Mouse (Mus musculus) liver, embryonic 13.5 days (tissue): ENCODE data around the gene Tshz2. TPM values are rescaled to one million over a fixed set of nuclear protein-coding genes. Genes with fewer than 3 reads are reported as not detected.
A peak's percentile ranks its signal among the peaks of the same experiment; 100 is the strongest.

Experiments
- ATAC-seq: fragments of 200-750 bp; cut with Nextera tagmentation; 2 replicates; pipeline ENCODE4 v1.8.0; 2017; ENCODE audit warnings: low read depth, mild to moderate bottlenecking, moderate number of reproducible peaks, moderate library complexity
- DNase-seq: peaks from one replicate; pipeline ENCODE4 v3.0.0; 2022
- H3K27ac ChIP-seq: fragments of 300-500 bp; sonication (generic); 2 replicates; pipeline ENCODE4 v1.5.1; 2015; ENCODE audit warnings: moderate library complexity, mild to moderate bottlenecking, inconsistent platforms
- H3K27me3 ChIP-seq: fragments of 300-500 bp; sonication (generic); 2 replicates; pipeline ENCODE4 v1.6.1; 2015; ENCODE audit warnings: mild to moderate bottlenecking, inconsistent platforms
- H3K36me3 ChIP-seq: fragments of 300-500 bp; sonication (generic); 2 replicates; pipeline ENCODE4 v1.6.1; 2015; ENCODE audit warnings: mild to moderate bottlenecking, inconsistent platforms
- H3K4me1 ChIP-seq: fragments of 300-500 bp; sonication (generic); replicated peaks from 2 replicates; pipeline ENCODE4 v1.6.1; 2015; ENCODE audit warnings: inconsistent platforms
- H3K4me2 ChIP-seq: fragments of 300-500 bp; sonication (generic); 2 replicates; pipeline ENCODE4 v1.6.1; 2015; ENCODE audit warnings: inconsistent platforms, mild to moderate bottlenecking, moderate library complexity
- H3K4me3 ChIP-seq: fragments of 300-500 bp; sonication (generic); replicated peaks from 2 replicates; pipeline ENCODE4 v1.5.1; 2015; ENCODE audit warnings: mild to moderate bottlenecking, inconsistent platforms
- H3K9ac ChIP-seq: fragments of 300-500 bp; sonication (generic); 2 replicates; pipeline ENCODE4 v1.6.1; 2015; ENCODE audit warnings: mild to moderate bottlenecking, inconsistent platforms
- H3K9me3 ChIP-seq: fragments of 300-500 bp; sonication (generic); replicated peaks from 2 replicates; pipeline ENCODE4 v1.6.1; 2016; ENCODE audit warnings: inconsistent platforms
- WGBS: fragments of 180-500 bp; shearing (Covaris S2); methylation state at CpG from one replicate; pipeline ENCODE4 v1.1.7; 2015; ENCODE audit not compliant: insufficient replicate concordance; 5-methylcytosine and 5-hydroxymethylcytosine counted together
- polyA plus RNA-seq: library from polyadenylated mRNA; unstranded; fragments of >200 nt; fragmentation: Nextera tagmentation; extraction: Ambion mirVana; gene quantifications from 2 replicates; pipeline ENCODE4 v1.2.1, GENCODE M21; 2015

Tshz2 gene
- polyA plus RNA-seq, 1 experiment from 2014 or later: 1.0 TPM

- Histone ChIP-seq H3K27me3 (no peaks in the 10 kb centered on the region), H3K4me1 (0 out of 2 replicates have a peak, but pooled peaks cover 5% of the 10 kb centered on the region), H3K4me3 (no peak overlapping the region), H3K27ac (no peak overlapping the region), H3K36me3 (no peaks in the 10 kb centered on the region), H3K9me3 (no peaks in the 10 kb centered on the region), H3K4me2 (no peak overlapping the region), H3K9ac (no peak overlapping the region)
- ATAC-seq: no peak
- 66% methylated on average over 6 of the region's 6 CpGs for WGBS
- DNase-seq: no peak
Observed at GRCm38 (mm10) chr2:169673786-169674185, 41.0 kb downstream of the Tshz2 start.

GRCm38 (mm10) chr2:169674209-169674608, 41.4 kb downstream of the Tshz2 start:
- no peaks in the 10 kb centered on the region for H3K27me3 ChIP-seq
- DNase-seq (no peak), ATAC-seq (no peak)
- H3K36me3 ChIP-seq: no peaks in the 10 kb centered on the region
- H3K4me1 ChIP-seq: peaks cover 5% of the 10 kb centered on the region
- no peak overlapping the region for H3K9ac ChIP-seq
- no peaks in the 10 kb centered on the region for H3K9me3 ChIP-seq
- 39% methylated on average over 5 of the region's 5 CpGs for WGBS
- no peak overlapping the region for H3K4me2 ChIP-seq
- no peak overlapping the region for H3K27ac ChIP-seq
- H3K4me3 ChIP-seq: no peak overlapping the region

- DNase-seq (no peak), ATAC-seq (peak; percentile 65)
- Histone ChIP-seq H3K9me3 (no peaks in the 10 kb centered on the region), H3K4me2 (no peak overlapping the region), H3K27ac (no peak overlapping the region), H3K4me3 (no peak overlapping the region), H3K4me1 (peaks cover 15% of the 10 kb centered on the region), H3K9ac (no peak overlapping the region), H3K36me3 (no peaks in the 10 kb centered on the region), H3K27me3 (no peaks in the 10 kb centered on the region)
- 22% methylated on average over 7 of the region's 7 CpGs for WGBS
Observed at GRCm38 (mm10) chr2:169679264-169679663, 46.5 kb downstream of the Tshz2 start.

DNA sequence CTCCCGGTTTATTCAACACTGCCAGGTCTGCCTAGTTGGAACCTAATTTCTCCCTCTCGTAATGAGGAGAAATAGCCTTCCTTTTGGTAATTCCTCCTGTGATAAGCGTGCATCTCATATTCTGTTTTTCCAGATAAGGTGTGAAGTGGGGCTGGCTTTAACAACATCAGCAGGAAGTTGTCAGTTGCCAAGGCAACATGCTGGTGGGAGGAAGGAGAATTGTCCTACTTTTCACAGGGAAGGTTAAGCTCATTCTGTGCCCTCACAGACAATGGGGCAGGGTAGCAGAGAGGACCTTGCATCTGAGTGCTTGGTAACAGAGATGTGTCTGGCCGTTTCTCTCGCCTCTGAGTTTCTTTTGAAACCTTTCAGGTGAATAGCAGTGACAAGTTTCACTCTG, 47.1 kb downstream of the Tshz2 start:
- 25% methylated on average over 5 of the region's 5 CpGs for WGBS
- Histone ChIP-seq H3K9ac (no peak overlapping the region), H3K27ac (no peak overlapping the region), H3K4me2 (no peak overlapping the region), H3K4me1 (peaks cover 15% of the 10 kb centered on the region), H3K4me3 (no peak overlapping the region), H3K9me3 (no peaks in the 10 kb centered on the region), H3K36me3 (no peaks in the 10 kb centered on the region), H3K27me3 (no peaks in the 10 kb centered on the region)
- no peak for ATAC-seq
- DNase-seq: no peak

DNA sequence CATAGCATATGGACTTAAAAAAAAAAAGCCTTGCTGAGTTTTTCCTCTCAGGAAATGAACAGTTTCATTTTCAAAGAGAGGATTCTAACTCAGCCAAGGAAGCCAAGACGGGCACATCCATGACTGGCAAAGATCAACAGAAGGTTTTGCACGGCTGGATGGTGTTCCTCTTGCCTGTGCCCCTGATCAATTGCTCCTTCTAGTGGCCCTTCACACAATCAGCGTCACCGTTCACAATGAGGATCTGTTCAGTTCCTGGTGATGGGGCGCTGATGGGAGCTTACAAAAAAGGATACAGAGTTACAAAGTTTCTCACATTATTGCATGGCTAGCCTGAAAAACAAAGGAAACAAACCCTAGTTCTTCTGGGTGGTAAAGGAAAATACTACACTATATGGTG, 52.4 kb downstream of the Tshz2 start:
- no peak overlapping the region for H3K4me2 ChIP-seq
- DNase-seq (no peak), ATAC-seq (no peak)
- no peak overlapping the region for H3K27ac ChIP-seq
- H3K4me1 ChIP-seq: no peaks in the 10 kb centered on the region
- H3K36me3 ChIP-seq: no peaks in the 10 kb centered on the region
- WGBS: 47% methylated on average over 5 of the region's 5 CpGs
- no peak overlapping the region for H3K9ac ChIP-seq
- no peak overlapping the region for H3K4me3 ChIP-seq
- no peaks in the 10 kb centered on the region for H3K27me3 ChIP-seq
- H3K9me3 ChIP-seq: no peaks in the 10 kb centered on the region

DNA sequence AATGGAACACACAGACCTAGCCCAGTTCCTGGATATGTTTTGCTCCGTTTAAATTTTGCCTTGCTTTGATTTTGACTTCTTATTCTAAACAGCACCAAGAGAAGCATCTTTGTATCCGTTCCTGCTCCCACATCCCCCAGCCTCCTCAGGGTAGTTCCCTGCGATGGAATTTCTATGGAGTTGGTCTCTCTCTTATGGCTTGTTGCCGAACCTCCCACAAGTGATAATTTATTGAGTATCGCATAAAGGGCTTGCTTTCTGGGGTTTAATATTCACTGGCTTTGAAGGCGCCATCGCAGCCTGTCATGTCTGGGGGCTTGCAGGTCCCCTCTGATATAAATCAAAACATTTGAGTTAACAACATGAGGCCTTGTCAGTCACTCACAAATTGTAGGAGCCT, 52.9 kb downstream of the Tshz2 start:
- Histone ChIP-seq H3K27ac (no peak overlapping the region), H3K9me3 (no peaks in the 10 kb centered on the region), H3K9ac (no peak overlapping the region), H3K27me3 (no peaks in the 10 kb centered on the region), H3K4me2 (no peak overlapping the region), H3K36me3 (no peaks in the 10 kb centered on the region), H3K4me3 (no peak overlapping the region), H3K4me1 (no peaks in the 10 kb centered on the region)
- DNase-seq (no peak), ATAC-seq (no peak)
- WGBS: 68% methylated on average over 7 of the region's 7 CpGs

- no peak for DNase-seq
- 73% methylated on average over 12 of the region's 12 CpGs for WGBS
- Histone ChIP-seq H3K4me2 (no peak overlapping the region), H3K36me3 (no peaks in the 10 kb centered on the region), H3K27ac (no peak overlapping the region), H3K27me3 (no peaks in the 10 kb centered on the region), H3K9ac (no peak overlapping the region), H3K4me1 (no peaks in the 10 kb centered on the region), H3K9me3 (no peaks in the 10 kb centered on the region), H3K4me3 (no peak overlapping the region)
- ATAC-seq: no peak
Observed at GRCm38 (mm10) chr2:169686697-169687430, 54.1 kb downstream of the Tshz2 start.

- no peaks in the 10 kb centered on the region for H3K36me3 ChIP-seq
- H3K4me2 ChIP-seq: no peak overlapping the region
- WGBS: 53% methylated on average over 2 of the region's 2 CpGs
- no peak overlapping the region for H3K9ac ChIP-seq
- DNase-seq: no peak
- H3K9me3 ChIP-seq: no peaks in the 10 kb centered on the region
- H3K27ac ChIP-seq: no peak overlapping the region
- no peak for ATAC-seq
- H3K27me3 ChIP-seq: no peaks in the 10 kb centered on the region
- H3K4me3 ChIP-seq: no peak overlapping the region
- peaks cover 4% of the 10 kb centered on the region; the same call in 1 of the 2 replicates for H3K4me1 ChIP-seq
Observed at GRCm38 (mm10) chr2:169690054-169690453, 57.2 kb downstream of the Tshz2 start.

DNA sequence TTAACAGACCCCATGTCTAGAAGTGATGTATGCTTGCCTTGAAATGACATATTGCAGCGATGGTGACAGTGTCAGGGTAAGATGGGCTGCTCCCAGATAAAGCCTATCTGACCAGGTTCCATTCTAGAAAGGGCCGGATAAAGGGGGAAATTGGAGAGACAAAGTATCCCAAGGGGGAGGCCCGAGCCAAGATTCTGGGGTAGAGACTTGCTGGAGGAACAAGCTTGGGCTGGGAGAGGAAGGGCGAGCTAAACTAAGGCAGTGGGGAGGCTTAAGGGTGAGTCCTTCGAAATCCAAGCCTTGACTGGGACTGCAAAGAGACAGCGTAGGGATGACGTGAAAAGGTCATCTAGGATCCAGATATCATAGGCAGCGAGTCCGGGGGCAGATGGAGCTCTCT, 61.7 kb downstream of the Tshz2 start:
- Histone ChIP-seq H3K9me3 (no peaks in the 10 kb centered on the region), H3K36me3 (no peaks in the 10 kb centered on the region), H3K9ac (no peak overlapping the region), H3K4me2 (no peak overlapping the region), H3K27ac (no peak overlapping the region), H3K4me1 (peaks cover 9% of the 10 kb centered on the region), H3K4me3 (no peak overlapping the region), H3K27me3 (no peaks in the 10 kb centered on the region)
- 66% methylated on average over 9 of the region's 9 CpGs for WGBS
- DNase-seq (no peak), ATAC-seq (0 out of 2 replicates have a peak, but pooled peaks have one; percentile 14)

DNA sequence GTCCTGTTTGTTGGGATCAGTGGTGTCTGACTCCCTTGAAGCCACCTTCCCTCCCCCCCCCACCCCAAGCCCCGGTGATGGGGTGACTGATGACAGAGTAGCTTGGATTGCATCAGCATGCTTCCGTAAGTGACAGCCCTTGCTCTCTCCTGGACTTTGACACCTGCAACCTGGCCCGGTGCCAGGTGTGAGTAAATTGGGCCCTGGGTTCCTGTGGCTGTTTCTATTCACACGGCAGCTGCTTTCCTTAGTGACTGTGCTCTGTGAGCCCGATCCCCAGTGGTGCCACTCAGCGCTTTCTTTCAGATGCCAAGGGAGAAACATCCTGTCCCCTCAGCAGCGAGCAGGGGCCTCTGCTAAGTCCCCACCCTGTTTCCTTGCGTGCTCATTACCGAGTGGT, 62.2 kb downstream of the Tshz2 start:
- no peaks in the 10 kb centered on the region for H3K9me3 ChIP-seq
- DNase-seq (no peak), ATAC-seq (peak; percentile 54)
- no peaks in the 10 kb centered on the region for H3K36me3 ChIP-seq
- H3K4me2 ChIP-seq: no peak overlapping the region
- H3K9ac ChIP-seq: no peak overlapping the region
- H3K4me3 ChIP-seq: no peak overlapping the region
- no peak overlapping the region for H3K27ac ChIP-seq
- WGBS: 69% methylated on average over 9 of the region's 9 CpGs
- H3K4me1 ChIP-seq: peaks cover 14% of the 10 kb centered on the region
- no peaks in the 10 kb centered on the region for H3K27me3 ChIP-seq

DNA sequence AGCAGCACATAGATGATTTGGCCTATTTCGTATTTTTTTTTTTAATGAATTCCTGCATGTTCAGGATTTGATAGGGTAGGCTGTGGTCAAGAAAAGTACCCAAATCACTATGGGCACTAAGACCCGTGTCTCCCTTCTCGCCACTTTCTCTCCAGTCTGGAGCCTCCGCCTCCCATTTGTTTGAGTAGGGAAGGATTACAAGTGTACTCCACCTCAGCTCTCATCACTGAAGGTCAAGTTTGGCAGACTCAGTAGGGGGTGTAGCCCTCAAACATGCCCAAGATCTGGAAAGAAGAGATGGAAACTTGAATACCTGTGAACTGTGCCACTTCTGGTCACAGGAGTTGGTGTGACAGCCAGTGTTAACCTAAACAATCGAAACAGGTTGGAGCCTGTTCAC, 66.3 kb downstream of the Tshz2 start:
- Histone ChIP-seq H3K27ac (no peak overlapping the region), H3K4me2 (no peak overlapping the region), H3K9ac (no peak overlapping the region), H3K4me3 (no peak overlapping the region), H3K27me3 (no peaks in the 10 kb centered on the region), H3K9me3 (no peaks in the 10 kb centered on the region), H3K4me1 (peaks cover 20% of the 10 kb centered on the region), H3K36me3 (no peaks in the 10 kb centered on the region)
- no peak for ATAC-seq
- WGBS: 72% methylated on average over 5 of the region's 5 CpGs
- DNase-seq: no peak

- Histone ChIP-seq H3K4me2 (no peak overlapping the region), H3K27me3 (no peaks in the 10 kb centered on the region), H3K9ac (no peak overlapping the region), H3K9me3 (no peaks in the 10 kb centered on the region), H3K4me1 (peaks cover 16% of the 10 kb centered on the region; the same call in 1 of the 2 replicates), H3K27ac (no peak overlapping the region), H3K4me3 (no peak overlapping the region), H3K36me3 (no peaks in the 10 kb centered on the region)
- WGBS: 62% methylated on average over 7 of the region's 7 CpGs
- ATAC-seq: peak; percentile 47
- DNase-seq: no peak
Observed at GRCm38 (mm10) chr2:169699862-169700511, 67.2 kb downstream of the Tshz2 start.
